Comparison of ENCODE assay signal across 7 mouse cellular contexts in genomic region chr14:61127365-61127764, GRCm38 (mm10). TPM values are rescaled to one million over a fixed set of nuclear protein-coding genes. Genes with fewer than 3 reads are reported as not detected.
DNase-seq lines count a peak whose midpoint lies in the region; ATAC-seq and TF ChIP-seq lines count a peak whose summit lies in the region.
"Not testable (repeated sequence)": the region's sequence is repeated elsewhere in the genome, so short reads cannot be mapped to it uniquely, and the experiment has no call there.

No protein-coding gene starts in this region.

- not testable (repeated sequence) for H3K4me2 ChIP-seq in intestine, embryonic 14.5 days (ENCODE audit: low read length); kidney, embryonic 15.5 days; kidney, embryonic 16.5 days (replicated peaks; ENCODE audit: low read depth, low read length); kidney, postnatal 0 days (ENCODE audit: low read length); myocyte (ENCODE audit: low read depth)

- H3K9ac ChIP-seq in intestine, embryonic 14.5 days (ENCODE audit: low read length); kidney, embryonic 15.5 days; kidney, embryonic 16.5 days (replicated peaks; ENCODE audit: low read length); kidney, postnatal 0 days (ENCODE audit: low read depth, low read length): not testable (repeated sequence)

- H3K9me3 ChIP-seq in intestine, embryonic 14.5 days (ENCODE audit: control insufficient read depth, low read length); kidney, embryonic 15.5 days (replicated peaks); kidney, embryonic 16.5 days (ENCODE audit: low read length); kidney, postnatal 0 days (replicated peaks; ENCODE audit: low read length): not testable (repeated sequence)

- H3K79me2 ChIP-seq in myocyte (ENCODE audit: control insufficient read depth, insufficient read depth) = not testable (repeated sequence)

- not testable (repeated sequence) for ATAC-seq in intestine, embryonic 14.5 days (replicated peaks; ENCODE audit: low FRiP score, low TSS enrichment, low read depth); kidney, postnatal 0 days (replicated peaks; ENCODE audit: low FRiP score, low read depth)
- 0 out of 2 replicates have a peak, but pooled peaks have one; percentile 33 for ATAC-seq in kidney, embryonic 15.5 days (replicated peaks; ENCODE audit: low FRiP score)
- ATAC-seq in kidney, embryonic 16.5 days (ENCODE audit: low FRiP score, low TSS enrichment) = 0 out of 2 replicates have a peak, but pooled peaks have one; percentile 46

- not testable (repeated sequence) for H3K4me1 ChIP-seq in intestine, embryonic 14.5 days (replicated peaks; ENCODE audit: control insufficient read depth, insufficient read depth, low read length); kidney, embryonic 15.5 days; kidney, embryonic 16.5 days (ENCODE audit: insufficient read depth, low read length); kidney, postnatal 0 days (replicated peaks; ENCODE audit: insufficient read depth, low read length)

- not testable (repeated sequence) for TF ChIP-seq POLR2A in myocyte (IDR thresholded peaks at IDR 0.05; ENCODE audit: insufficient read length, low read depth)

- not testable (repeated sequence) for H3K27ac ChIP-seq in intestine, embryonic 14.5 days (ENCODE audit: low read depth); kidney, embryonic 15.5 days; kidney, embryonic 16.5 days (ENCODE audit: low read length); kidney, postnatal 0 days

- not testable (repeated sequence) for H3K36me3 ChIP-seq in intestine, embryonic 14.5 days (ENCODE audit: control insufficient read depth, insufficient read depth, low read length); kidney, embryonic 15.5 days; kidney, embryonic 16.5 days (ENCODE audit: insufficient read depth, low read length); kidney, postnatal 0 days (ENCODE audit: insufficient read depth, low read length); myocyte (ENCODE audit: control insufficient read depth, insufficient read depth)

- DNase-seq in R1 (ENCODE audit: low read depth, low spot score) = peak; percentile 26
- peak; percentile 37 for DNase-seq in intestine, embryonic 14.5 days (ENCODE audit: low spot score)
- peak; percentile 45 for DNase-seq in kidney, postnatal 0 days (ENCODE audit: low spot score)
- peak; percentile 19 for DNase-seq in yolk sac, embryonic 10.5 days (ENCODE audit: low spot score)

- not testable (repeated sequence) for TF ChIP-seq CTCF in kidney, postnatal 0 days (IDR thresholded peaks at IDR 0.05; ENCODE audit: low read depth)

- not testable (repeated sequence) for H3ac ChIP-seq in myocyte (ENCODE audit: control insufficient read depth, insufficient read length)

- not testable (repeated sequence) for H3K4me3 ChIP-seq in intestine, embryonic 14.5 days (ENCODE audit: low read depth, low read length); kidney, embryonic 15.5 days (replicated peaks); kidney, embryonic 16.5 days (ENCODE audit: low read length); kidney, postnatal 0 days (replicated peaks; ENCODE audit: low read depth, low read length); myocyte

- not testable (repeated sequence) for H3K27me3 ChIP-seq in intestine, embryonic 14.5 days (replicated peaks; ENCODE audit: control insufficient read depth, insufficient read depth, low read length); kidney, embryonic 15.5 days; kidney, embryonic 16.5 days (ENCODE audit: insufficient read depth, low read length); kidney, postnatal 0 days (ENCODE audit: insufficient read depth, low read length); myocyte (ENCODE audit: control insufficient read depth, insufficient read depth, insufficient read length)

- WGBS in intestine, embryonic 14.5 days = 81% methylated on average over 6 of the region's 6 CpGs
- WGBS in kidney, embryonic 15.5 days = 63% methylated on average over 6 of the region's 6 CpGs
- 58% methylated on average over 6 of the region's 6 CpGs for WGBS in kidney, embryonic 16.5 days
- WGBS in kidney, postnatal 0 days = 59% methylated on average over 6 of the region's 6 CpGs

TF ChIP-seq in myocyte, 11 proteins besides CTCF, POLR2A, EP300 and RAD21:
- TF ChIP-seq TCF12 (IDR thresholded peaks at IDR 0.05; ENCODE audit: insufficient read depth, poor library complexity, severe bottlenecking) (peak; percentile 44), MYOD1 (IDR thresholded peaks at IDR 0.05; ENCODE audit: control insufficient read depth in 1 of 3, insufficient read length in 2 of 3, low read depth in 2 of 3) (peak in 2 of 3 experiments; percentile 20 to 67), CEBPB (IDR thresholded peaks at IDR 0.05; ENCODE audit: insufficient read depth, poor library complexity, severe bottlenecking) (0 out of 2 replicates have a peak, but pooled peaks have one; percentile 42), MYOG (IDR thresholded peaks at IDR 0.05; ENCODE audit: control insufficient read depth in 1 of 3, insufficient read depth in 1 of 3, insufficient read length in 2 of 3, low read depth in 2 of 3) (peak in 1 of 3 experiments; percentile 61)
TF ChIP-seq in myocyte: peak in this region for 4; not testable (repeated sequence) for 7.

RNA-seq across cellular contexts. Expression of gene Sacs, which starts 10.9 kb away (rescaled TPM):
- polyA plus RNA-seq in intestine, embryonic 14.5 days (2014; fragmentation: Nextera tagmentation; extraction: Ambion mirVana) = 3.7 and 4.5 TPM in 2 replicates
- polyA plus RNA-seq in kidney, embryonic 15.5 days (2015; fragmentation: Nextera tagmentation; extraction: Ambion mirVana) = 1.9 and 2.2 TPM in 2 replicates
- 1.5 and 1.7 TPM in 2 replicates for polyA plus RNA-seq in kidney, embryonic 16.5 days (2015; fragmentation: Nextera tagmentation; extraction: Ambion mirVana)
- polyA plus RNA-seq in kidney, postnatal 0 days (2015; fragmentation: Nextera tagmentation; extraction: Ambion mirVana) = 1.2 TPM in 2 replicates
- 1.6 TPM for polyA plus RNA-seq in myocyte (2012; fragmentation: generic; extraction: Trizol)
